Mouse (Mus musculus): Measurements from ENCODE around the gene Sumo1.
"Not testable (repeated sequence)": the region's sequence is repeated elsewhere in the genome, so short reads cannot be mapped to it uniquely, and the experiment has no call there.

Sumo1 gene

DNA sequence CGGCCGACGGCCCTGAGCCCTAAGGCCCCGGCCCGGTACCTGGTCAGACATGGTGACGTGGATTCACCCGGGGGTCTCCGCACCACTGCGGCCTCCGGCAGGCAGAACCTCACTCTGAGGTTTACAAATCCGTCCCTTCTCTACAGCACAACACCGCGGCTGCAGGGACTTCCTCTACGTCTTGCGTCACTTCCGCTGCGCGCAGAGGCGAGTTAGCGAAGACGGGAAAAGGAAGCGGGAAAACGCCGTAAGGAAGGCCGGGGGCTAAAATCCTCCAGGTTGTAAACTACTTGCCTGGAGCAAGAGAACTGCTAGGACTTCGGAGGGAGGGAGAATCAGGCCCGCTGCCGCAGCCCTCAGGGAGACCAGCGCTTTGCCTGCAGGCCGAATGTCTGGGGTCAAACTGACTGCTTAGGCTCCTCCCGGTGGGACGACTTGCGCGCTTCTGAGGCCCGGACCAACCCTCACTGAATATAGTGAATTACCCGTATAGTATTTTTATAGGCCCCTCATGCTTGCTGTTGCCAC, at the start of gene Sumo1:
Sumo1 (minus strand) TSS at position 194 of the 528 bp plus-strand sequence.
- DNase-seq (ENCODE audit: low spot score in 2 of 2) = peak; percentile 87 to 91

DNA sequence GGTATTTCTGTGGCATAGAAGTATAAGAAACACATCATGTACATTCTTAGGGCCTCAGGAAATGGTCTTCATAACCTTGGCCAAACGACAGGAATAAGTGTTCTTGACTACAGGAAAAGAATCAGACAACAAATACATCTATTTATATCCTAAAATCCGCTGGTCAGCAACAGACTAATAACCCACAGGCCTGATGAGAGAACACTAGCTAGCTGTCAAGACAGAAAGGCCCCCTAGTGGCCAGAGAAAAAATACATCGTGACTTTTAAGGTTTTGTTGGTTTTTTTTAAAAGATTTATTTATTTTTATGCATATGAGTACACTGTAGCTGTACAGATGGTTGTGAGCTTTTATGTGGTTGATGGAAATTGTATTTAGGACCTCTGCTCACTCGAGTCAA, 49.3 kb upstream of the Sumo1 start:
- DNase-seq (ENCODE audit: low spot score in 2 of 2) = peak in 1 of 2 experiments; percentile 26

DNA sequence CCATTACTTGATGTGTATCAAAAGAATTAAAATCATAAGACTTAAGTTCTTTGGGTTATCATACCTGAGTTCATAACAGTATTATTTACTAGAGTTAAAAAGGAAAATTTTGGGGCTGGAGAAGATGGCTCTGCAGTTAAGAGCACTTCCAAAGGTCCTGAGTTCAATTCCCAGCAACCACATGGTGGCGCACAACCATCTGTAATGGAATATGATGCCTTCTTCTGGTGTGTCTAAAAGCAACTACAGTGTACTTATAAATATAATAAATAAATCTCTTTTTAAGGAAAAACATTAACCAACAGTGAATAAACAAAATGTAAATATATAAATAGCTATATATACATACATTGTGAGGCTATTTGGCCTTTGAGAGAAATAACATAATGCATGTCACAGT, 31.1 kb upstream of the Sumo1 start:
- DNase-seq (ENCODE audit: low spot score in 2 of 2) = no peak

DNA sequence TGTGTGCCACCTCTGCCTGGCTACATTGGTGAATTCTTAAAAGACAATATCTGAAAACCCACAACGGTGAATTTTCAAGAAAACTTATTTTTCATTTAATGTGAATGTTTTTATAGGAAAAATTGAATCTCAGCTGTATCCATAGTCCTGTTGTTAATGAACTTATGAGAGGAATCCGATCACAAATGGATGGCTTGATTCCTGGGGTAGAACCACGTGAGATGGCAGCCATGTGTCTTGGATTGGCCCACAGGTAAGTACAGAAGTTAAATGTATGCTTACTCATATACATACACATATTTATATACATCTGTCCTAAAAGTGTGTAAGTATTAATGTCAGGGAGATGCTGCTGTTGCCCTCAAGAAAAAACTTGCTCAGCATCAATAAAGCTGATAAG, 27.6 kb upstream of the Sumo1 start:
- DNase-seq (ENCODE audit: low spot score in 2 of 2) = no peak

DNA sequence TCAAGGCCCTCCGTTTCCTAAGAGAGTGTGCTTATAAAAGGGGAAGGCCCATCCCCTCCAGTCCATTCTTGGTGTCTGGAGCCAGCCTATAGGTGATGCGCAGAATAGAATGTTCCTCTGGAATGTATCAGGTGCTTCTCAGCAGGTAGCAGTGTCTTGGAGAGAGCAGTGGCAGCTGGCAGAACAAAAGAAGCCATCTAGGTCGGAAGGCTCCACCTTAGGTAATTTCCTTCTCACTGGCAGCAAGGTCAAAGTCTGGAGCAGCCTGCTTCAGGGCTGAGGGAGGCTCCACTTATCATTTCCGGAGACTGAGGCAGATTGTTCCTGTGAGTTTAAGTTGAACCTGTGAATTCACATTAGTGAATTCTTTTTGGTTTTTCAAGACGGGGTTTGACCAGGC, 27.1 kb upstream of the Sumo1 start:
- no peak for DNase-seq (ENCODE audit: low spot score in 2 of 2)

DNA sequence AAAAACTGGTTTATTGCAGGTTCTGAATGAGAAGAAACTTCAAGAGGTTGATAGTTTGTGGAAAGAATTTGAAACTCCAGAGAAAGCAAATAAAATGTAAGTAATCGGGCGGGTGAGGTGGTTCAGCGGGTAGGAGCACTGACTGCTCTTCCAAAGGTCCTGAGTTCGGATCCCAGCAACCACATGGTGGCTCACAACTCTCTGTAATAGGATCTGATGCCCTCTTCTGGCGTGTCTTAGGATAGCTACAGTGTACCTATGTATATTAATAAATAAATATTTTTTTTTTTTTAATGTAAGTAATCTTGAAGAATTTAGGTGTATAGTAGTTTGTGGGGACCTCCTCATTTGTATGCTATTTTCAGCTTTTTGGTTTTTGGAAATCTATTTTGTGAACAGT, 19.8 kb upstream of the Sumo1 start:
- no peak for DNase-seq (ENCODE audit: low spot score in 2 of 2)

DNA sequence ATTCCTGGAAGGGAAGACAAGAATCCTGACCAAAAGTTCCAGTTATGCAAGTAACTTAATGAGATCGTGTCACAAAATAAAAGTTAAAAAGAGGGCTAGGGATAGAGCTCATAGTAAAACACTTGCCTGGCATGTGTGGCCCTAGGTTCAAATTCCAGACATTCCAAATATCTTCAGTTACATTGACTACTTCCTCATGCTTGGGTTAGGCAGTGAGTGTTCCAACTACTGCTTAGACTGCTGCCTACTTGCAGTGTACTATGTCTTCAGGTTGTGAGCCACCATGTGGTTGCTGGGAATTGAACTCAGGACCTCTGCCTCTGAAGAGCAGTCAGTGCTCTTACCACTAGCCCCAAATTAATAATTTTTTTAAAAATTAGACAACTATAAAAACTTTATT, 16.9 kb upstream of the Sumo1 start:
- DNase-seq (ENCODE audit: low spot score in 2 of 2) = no peak

DNA sequence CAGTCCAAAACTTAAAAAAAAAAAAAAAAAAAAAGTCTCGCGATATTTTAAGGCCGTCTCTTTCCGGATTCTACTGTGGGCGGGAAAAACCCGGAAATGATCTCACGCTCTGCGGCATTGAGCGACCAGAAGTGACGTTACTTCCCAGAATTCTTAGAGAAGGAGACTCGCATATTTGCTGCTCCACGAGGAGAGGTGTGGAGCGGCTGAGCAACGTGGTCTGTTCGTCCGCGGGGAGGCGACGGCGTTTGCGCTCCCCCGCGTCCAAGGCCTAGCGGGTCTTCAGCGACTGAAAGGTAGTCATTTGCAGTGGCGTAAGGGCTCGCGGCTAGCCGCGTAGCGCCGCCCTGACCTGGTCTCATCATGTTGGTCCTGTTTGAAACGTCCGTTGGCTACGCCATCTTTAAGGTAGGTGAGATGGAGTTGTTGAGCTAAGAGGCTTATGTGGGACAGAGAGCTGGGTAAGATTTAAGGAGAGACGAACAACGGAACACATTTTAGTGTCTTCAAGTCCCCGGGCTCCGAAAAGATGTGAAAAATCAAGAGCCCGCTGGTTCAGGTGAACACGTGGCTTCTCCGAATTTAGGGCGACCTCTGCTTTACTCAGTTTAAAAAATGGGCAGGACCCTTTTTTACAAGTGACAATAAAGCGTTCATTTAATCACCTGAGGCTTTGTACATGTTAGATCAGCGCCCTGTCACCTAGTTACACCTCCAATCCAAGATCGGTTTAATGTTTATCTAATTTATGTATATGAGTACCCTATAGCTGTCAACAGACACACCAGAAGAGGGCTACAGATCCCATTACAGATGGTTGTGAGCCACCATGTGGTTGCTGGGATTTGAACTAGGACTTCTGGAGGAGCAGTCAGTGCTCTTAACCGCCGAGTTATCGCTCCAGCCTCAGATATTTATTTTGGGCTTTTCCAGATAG, 14.5 kb upstream of the Sumo1 start, which contains the start of gene Nop58:
Nop58 (plus strand) TSS at position 153 of the 937 bp plus-strand sequence.
- DNase-seq (ENCODE audit: low spot score in 2 of 2) = peak; percentile 87 to 95

DNA sequence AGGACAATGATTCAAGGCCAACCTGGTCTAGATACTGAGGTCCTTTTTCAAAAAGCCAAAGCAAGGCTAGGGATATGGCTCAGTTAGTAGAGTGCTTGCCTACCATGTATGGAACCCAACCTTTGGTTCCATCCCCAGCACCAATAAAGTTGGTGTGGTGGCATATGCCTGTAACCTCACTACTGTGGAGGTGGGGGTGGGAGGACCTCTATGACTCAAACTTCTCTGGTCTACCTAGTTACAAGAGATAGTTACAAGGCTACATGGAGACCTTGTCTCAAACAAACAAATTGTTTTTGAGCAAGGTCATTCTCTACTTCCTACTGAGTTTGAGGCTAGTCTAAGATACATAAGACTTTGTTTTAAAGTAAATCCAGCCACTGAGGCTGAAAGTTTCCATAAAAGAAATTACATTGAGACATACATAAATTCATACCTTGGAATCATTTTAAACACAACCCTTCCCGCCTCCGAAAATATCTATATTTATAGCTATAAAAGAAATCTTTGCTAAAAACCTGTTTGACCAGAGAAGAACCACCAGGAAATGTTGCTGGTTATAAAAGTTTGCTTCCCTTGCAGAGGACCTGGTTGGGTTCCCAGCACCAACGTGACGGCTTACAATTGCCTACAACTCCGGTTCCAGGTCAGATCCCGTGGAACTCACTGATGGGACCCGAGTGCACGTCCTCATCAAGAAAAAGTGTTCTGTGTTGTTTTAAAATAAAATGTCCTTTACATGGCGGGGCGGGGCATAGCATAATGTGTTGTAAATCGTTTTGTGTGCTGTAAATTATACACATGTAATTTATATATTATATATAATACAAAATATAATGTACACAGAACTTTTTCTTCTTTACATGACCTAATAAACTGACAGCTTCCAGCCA, 13.5 kb upstream of the Sumo1 start:
- DNase-seq (ENCODE audit: low spot score in 2 of 2) = peak; percentile 5 to 31

DNA sequence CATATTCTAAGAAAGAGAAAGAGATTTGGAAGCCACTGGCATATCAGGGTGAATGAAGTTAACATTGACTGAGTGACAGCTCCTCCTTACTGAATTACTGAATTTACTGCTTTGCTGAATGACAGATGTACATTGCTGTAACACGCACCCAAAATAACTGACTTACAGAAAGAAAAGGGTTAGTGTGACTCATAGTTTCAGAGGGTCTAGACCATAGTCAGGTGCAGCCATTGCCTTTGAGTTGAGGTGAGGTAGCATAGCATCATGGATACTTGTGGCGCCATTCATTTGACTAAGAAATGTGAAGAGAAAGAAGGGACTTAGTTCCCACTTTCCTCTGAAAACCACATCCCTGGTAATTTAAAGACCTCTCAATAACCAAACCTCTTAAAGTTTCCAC, 3.0 kb upstream of the Sumo1 start:
- DNase-seq (ENCODE audit: low spot score in 2 of 2) = no peak

DNA sequence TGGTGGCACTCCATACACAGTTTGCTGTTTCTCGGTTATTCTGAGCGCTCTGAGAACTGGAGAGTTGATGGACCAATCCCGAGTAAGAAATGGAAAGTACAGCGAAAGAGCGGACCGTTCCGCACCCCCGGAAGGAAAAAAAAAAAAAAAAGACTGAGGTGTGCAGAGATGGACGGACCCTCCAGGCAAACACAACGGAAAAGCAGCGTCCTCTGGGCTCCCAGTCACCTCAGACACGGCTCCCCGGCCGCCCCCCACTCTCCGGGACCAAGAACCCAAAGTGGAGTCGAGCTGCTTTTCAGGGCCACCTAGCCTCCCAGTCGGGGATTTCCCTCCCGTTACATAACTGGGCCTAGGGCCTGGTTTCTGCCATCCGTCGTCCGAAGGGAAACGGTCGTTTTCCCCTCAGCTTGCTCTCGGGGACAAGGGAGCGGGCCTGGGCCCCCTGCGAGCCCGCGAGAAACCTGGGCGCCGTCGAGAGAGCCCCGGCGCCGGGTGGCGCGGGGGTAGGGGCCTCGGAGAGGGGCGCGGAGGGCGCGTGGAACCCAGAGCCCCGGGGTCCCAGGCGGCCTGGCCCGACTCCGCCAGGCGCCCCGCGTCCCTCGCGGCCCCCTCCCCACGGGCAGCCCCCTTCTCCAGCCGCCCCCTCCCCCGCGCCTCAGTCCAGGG, 538 bp downstream of the Sumo1 start:
- peak; percentile 23 to 31 for DNase-seq (ENCODE audit: low spot score in 2 of 2)

DNA sequence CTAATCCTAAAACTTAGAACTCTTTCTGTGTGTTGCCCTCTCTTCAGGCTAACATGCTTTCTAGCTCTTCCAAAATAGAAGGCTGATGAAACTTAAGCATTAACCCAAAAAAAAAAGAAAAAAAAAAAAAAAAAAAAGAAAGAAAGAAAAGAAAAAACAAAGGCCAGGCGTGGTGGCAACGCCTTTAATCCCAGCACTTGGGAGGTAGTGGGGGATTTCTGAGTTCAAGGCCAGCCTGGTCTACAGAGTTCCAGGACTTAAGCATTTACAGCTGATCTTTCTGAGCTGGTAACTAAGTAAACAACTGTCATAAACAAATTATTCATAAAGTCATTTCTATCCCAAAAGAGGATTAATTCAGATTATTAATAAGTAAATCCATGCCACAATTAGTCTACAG, 1.8 kb downstream of the Sumo1 start:
- no peak for DNase-seq (ENCODE audit: low spot score in 2 of 2)

DNA sequence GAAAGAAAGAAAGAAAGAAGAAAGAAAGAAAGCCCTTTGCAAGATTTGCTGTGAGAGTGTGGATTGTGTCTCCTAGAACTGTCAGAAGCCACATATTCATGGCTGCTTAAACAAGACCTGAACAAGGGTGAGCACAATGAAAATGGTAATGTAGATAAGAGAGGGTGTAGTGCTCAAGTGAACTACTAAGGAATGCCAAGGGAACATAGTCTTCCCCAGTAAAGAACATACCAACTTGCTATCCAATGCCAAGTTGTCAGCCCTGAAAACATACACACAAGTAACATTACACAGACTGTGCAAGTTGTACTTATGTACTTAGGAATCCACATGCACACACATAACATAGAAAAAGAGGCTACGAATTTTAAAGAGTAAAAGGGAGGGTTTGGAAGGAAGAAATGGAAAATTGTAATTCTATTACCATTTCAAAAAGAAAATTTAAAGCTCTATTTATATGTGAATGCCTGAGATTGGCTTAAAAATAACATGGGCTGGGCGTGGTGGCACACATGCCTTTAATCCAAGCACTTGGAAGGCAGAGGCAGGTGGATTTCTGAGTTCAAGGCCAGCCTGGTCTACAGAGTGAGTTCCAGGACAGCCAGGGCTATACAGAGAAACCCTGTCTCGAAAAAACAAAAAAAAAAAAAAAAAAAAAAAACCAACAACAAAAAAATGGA, 7.0 kb downstream of the Sumo1 start:
- no peak for DNase-seq (ENCODE audit: low spot score in 2 of 2)

DNA sequence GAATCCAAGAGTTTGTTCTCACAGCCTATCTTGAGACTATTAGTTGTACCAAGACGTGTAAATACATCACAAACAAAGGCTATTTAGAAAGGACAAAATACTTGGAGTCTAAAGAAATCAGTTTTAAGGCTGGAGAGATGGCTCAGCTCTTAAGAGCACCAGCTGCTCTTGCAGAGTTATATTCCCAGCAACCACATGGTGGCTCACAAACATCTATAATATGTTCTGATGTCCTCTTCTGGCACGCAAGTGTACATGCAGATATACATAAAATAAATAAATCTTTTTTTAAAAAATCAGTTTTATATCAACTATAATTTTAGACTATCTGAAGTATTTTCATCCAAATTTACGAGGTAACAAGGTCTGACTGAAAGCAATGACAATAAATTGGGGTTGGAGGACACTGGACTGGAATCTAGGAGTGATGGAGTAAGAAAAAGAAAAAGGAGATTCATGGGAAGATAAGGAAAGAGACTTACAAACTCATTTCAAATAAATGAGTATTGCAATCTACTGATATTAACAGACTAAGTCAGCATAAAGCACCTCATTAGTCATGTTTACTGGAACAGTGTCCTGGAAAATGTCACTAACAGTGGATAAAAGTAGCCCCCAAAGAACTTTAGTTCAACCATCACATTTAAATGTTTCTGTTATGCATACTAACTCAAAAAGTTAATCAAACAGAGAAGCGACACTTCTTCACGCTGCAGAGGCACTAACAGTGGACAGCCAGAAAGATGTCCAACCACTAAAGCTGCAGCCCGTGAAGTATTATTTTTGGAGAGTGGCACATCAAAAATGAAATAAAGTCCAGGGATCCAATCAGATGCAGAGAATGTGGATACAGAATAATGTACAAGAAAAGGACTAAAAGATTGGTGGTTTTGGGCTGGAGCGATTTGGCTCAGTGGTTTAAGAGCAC, 14.1 kb downstream of the Sumo1 start:
- no peak for DNase-seq (ENCODE audit: low spot score in 2 of 2)

DNA sequence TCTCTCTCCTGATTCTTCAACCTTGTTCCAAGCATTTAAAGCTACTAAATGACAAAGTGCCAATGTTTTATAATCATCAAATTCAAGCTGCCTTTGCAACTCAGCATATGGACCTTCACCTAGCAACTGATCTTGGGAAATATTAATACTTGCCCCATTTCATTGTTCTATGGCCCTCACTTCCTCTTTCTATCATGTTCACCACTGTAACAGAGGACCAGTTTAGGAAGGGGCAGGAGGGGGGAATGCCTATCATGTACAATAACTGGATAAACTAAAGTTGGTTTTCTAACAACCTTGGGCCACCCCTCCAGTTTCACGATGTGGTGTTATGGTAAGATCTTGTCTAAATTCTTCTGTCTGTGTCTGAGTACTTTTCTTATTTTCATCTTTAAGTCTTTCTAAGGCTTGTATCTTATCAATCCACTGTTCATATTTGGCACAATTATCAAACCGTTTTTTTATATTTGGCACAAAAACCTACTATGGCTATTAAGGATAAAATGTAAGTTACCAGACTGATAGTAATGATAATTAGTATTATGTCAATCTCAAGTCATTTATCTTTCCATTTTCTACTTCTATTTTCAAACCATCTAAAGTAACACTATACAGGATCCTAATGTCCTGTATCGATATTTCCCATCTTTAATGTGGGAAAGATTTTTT, 17.3 kb downstream of the Sumo1 start:
- DNase-seq (ENCODE audit: low spot score in 2 of 2) = no peak

DNA sequence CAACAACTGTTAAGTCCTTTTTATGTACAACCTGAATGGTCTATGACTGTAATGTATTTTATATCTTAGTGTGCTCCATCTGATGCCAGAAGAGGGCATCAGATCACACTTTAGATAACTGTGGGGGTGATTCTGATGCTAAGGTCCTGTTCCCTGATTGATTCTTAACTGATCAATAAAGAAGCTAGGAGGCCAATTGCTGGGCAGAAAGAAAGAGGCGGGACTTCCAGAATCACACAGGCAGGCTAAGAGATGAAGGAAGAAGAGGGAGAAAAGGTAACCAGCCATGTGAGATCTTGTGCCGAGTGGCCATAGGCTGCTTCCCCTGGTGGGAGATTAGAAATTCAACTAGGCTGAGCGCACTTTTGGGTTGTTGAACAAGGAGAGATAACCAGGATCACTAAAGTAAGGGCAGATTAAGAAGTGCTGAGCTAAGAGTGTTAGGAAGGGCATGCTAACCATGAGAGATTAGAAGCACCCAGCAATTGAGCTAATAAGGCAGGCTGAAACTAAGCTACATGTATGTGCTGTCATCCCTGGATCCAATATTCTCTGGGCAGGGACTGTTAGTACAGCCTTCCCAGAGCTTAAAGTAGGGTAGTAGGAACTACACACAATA, 19.3 kb downstream of the Sumo1 start:
- no peak for DNase-seq (ENCODE audit: low spot score in 2 of 2)

DNA sequence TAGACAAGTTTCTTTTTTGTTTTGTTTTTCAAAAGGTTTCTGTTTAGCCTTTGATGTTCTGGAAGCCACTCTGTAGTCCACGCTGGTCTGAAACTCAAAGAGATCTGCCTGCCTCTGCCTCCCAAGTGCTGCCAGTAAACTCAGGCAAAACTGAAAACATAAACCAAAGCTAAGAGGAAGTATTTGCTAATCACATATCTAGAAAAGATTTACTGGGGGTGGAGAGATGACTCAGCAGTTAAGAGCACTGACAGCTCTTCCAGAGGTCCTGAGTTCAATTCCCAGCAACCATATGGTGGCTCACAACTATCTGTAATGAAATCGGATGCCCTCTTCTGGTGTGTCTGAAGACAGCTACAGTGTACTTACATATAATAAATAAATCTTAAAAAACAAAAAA, 24.1 kb downstream of the Sumo1 start:
- not testable (repeated sequence) for DNase-seq (ENCODE audit: low spot score in 2 of 2)

DNA sequence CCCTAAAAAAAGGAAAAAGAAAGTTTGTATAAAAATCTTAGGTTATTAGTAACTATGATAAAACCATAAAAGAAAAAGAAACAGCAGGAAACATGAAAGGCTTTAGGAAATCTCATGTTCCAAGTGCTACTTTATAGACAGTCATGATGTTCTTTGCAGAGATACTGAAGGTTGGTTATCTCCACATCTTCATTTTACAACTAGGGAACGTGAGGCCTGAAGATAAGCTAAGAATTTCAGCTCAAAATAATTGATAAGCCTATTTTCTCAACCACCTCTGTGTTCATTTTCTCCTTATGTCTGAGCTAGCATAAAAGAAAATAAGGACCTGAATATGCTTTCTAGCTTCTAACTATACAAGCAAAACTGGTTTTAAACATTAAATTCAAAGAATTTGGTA, 28.1 kb downstream of the Sumo1 start:
- no peak for DNase-seq (ENCODE audit: low spot score in 2 of 2)

DNA sequence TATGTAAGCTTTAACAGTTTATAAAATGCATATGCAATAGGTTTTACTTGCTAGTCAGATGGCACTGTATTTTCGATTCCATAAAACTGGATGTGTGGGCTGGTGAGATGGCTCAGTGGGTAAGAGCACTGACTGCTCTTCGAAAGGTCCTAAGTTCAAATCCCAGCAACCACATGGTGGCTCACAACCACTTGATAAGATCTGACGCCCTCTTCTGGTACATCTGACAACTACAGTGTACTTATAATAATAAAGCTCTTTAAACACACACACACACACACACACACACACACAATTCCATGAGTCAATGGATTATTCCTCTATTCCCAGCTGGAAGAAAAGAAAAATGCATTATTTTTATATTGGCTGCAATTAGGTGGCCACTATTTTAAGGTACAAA, 32.3 kb downstream of the Sumo1 start:
- DNase-seq (ENCODE audit: low spot score in 2 of 2) = no peak

All from frontal cortex, postnatal 36 days (tissue).